Mouse (Mus musculus) MEL (cell line): ENCODE results near the gene Msx3.

Experiments used
- CTCF ChIP-seq, 3 experiments: IDR thresholded peaks in 2 of 3; conservative IDR thresholded peaks in 1 of 3; 2 replicates each; pipeline ENCODE4 v1.5.1; 2011 to 2012; ENCODE audit warnings: low read length in 3 of 3, low read depth in 2 of 3, mild to moderate bottlenecking in 2 of 3, improper control_type of control experiment in 1 of 3, inconsistent platforms in 1 of 3, mixed read lengths in 1 of 3, moderate library complexity in 1 of 3; ENCODE audit not compliant: control insufficient read depth in 1 of 3, insufficient read depth in 1 of 3, poor library complexity in 1 of 3, severe bottlenecking in 1 of 3
- EP300 ChIP-seq, 2 experiments: IDR thresholded peaks; 2 replicates each; pipeline ENCODE4 v1.6.1; 2011; ENCODE audit warnings: improper control_type of control experiment in 2 of 2, low read length in 2 of 2, low read depth in 1 of 2, mild to moderate bottlenecking in 1 of 2
- GATA1 ChIP-seq: IDR thresholded peaks from 2 replicates; pipeline ENCODE4 v1.6.1; 2011; ENCODE audit warnings: low read depth, low read length, improper control_type of control experiment
- MAX ChIP-seq: IDR thresholded peaks from 2 replicates; pipeline ENCODE4 v1.6.1; 2011; ENCODE audit warnings: low read length, improper control_type of control experiment
- MYB ChIP-seq: IDR thresholded peaks from 2 replicates; pipeline ENCODE4 v1.6.1; 2011; ENCODE audit warnings: mild to moderate bottlenecking, low read depth, low read length, improper control_type of control experiment
- POLR2A ChIP-seq, 2 experiments: IDR thresholded peaks; 2 replicates each; pipeline ENCODE4 v1.6.1; 2011 to 2012; ENCODE audit warnings: low read length in 2 of 2, mild to moderate bottlenecking in 2 of 2, control low read depth in 1 of 2, improper control_type of control experiment in 1 of 2, low read depth in 1 of 2, moderate library complexity in 1 of 2; ENCODE audit not compliant: control insufficient read depth in 1 of 2, insufficient read depth in 1 of 2, poor library complexity in 1 of 2
- SIN3A ChIP-seq: IDR thresholded peaks from 2 replicates; pipeline ENCODE4 v1.6.1; 2012; ENCODE audit warnings: low read length, improper control_type of control experiment, inconsistent platforms
- TBP ChIP-seq: IDR thresholded peaks from 2 replicates; pipeline ENCODE4 v1.8.0; 2011; ENCODE audit warnings: low read depth, low read length, improper control_type of control experiment
- UBTF ChIP-seq: IDR thresholded peaks from 2 replicates; pipeline ENCODE4 v1.6.1; 2012; ENCODE audit warnings: low read depth, mild to moderate bottlenecking, inconsistent platforms, low read length, improper control_type of control experiment, moderate library complexity, borderline replicate concordance; ENCODE audit not compliant: insufficient read depth
- ZC3H11A ChIP-seq: IDR thresholded peaks from 2 replicates; pipeline ENCODE4 v1.6.1; 2012; ENCODE audit warnings: low read depth, mild to moderate bottlenecking, inconsistent platforms, low read length, improper control_type of control experiment

DNA sequence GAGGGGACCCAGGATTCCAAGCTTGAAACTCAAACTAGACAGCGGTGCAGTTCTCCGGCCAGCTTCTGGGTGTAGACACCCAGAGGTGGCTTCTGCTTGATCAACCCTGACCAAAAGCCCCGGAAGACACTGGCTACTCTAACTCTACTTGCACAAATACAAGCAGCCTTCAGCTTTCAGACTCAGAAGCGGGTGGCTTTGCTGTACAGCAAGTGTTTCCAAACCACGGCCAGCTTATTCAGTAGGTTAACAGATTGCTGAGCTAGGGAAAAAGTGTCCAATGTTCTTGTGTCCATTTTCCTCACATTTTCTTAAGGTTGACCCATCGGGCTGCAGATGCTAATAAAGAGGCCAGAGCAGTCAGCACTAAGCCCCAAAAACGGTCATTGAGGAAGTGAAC, 9.6 kb upstream of the Msx3 start:
- TF ChIP-seq POLR2A (IDR thresholded peaks at IDR 0.05; ENCODE audit: control insufficient read depth in 1 of 2, insufficient read depth in 1 of 2, low read depth in 1 of 2, low read length in 2 of 2, poor library complexity in 1 of 2) (no peak), CTCF (IDR thresholded peaks at IDR 0.05 in 2 of 3, conservative IDR thresholded peaks at IDR 0.05 in 1 of 3; ENCODE audit: control insufficient read depth in 1 of 3, insufficient read depth in 1 of 3, low read depth in 2 of 3, low read length in 3 of 3, poor library complexity in 1 of 3, severe bottlenecking in 1 of 3) (no peak), MAX (no peak), GATA1 (no peak), EP300 (IDR thresholded peaks at IDR 0.05; ENCODE audit: low read depth in 1 of 2, low read length in 2 of 2) (no peak), ZC3H11A (no peak), MYB (no peak), TBP (no peak), SIN3A (no peak), UBTF (no peak)
